Mouse (Mus musculus) spleen, postnatal 10 days (tissue): ENCODE results near the gene Nod1.
A peak's percentile ranks its signal among the peaks of the same experiment; 100 is the strongest.

Source experiments
- DNase-seq, 2 experiments: peaks; one replicate each; pipeline ENCODE4 v3.0.0; 2021 to 2022; ENCODE audit warnings: low spot score in 2 of 2

Nod1 gene

GRCm38 (mm10) chr6:54972111-54972928 is at the start of gene Nod1:
Nod1 (minus strand) TSS chr6:54972612.
- DNase-seq: peak; percentile 40 to 74

GRCm38 (mm10) chr6:55021806-55022205 is 49.4 kb upstream of the Nod1 start:
- DNase-seq: no peak

- DNase-seq: no peak
These were observed 46.0 kb upstream of the Nod1 start for GRCm38 (mm10) chr6:55018417-55018816.

GRCm38 (mm10) chr6:55016710-55017583 is 44.5 kb upstream of the Nod1 start:
- DNase-seq: peak in 1 of 2 experiments; percentile 52

DNA sequence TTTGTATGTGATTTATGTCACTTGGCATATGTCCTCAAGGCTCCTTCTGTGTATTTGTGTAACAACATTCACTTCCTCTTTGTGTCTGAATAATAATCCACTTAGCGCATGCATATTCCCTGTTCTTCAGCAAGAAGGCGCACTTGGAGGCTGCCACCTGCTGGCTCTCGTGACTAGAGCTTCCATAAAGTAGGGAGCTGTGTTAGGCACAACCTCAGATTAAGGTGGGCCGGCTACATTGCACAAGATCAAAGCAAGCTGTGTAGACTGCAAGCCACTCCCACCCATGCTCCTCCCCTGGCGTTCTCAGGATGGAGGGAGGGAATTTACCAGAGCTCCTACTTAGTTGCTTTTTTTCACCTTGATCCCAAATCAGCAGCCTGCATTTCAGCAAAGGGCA is 43.8 kb upstream of the Nod1 start:
- peak in 1 of 2 experiments; percentile 39 for DNase-seq

DNA sequence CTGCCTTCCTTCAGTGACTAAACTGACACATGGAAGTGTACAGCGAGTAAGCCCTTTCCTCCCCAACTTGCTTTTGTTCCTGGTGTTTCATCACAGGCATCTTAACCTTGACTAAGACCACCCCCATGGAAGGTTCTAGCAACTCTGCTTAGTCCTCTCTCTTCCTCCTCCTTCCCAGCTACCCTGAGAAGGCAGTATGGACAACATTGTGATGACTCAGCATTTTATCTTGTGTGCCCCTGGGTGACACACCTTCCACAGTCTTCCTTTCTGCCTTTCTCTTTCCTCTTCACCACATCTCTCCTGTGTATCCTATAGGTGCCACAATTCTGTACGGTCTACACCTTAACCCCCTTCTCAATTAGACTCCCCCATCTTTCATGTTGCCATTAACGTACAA is 41.8 kb upstream of the Nod1 start:
- DNase-seq: no peak

- DNase-seq: no peak
These were observed 40.1 kb upstream of the Nod1 start for GRCm38 (mm10) chr6:55012516-55012915.

GRCm38 (mm10) chr6:55010330-55011091 is 38.1 kb upstream of the Nod1 start:
- DNase-seq: no peak

DNA sequence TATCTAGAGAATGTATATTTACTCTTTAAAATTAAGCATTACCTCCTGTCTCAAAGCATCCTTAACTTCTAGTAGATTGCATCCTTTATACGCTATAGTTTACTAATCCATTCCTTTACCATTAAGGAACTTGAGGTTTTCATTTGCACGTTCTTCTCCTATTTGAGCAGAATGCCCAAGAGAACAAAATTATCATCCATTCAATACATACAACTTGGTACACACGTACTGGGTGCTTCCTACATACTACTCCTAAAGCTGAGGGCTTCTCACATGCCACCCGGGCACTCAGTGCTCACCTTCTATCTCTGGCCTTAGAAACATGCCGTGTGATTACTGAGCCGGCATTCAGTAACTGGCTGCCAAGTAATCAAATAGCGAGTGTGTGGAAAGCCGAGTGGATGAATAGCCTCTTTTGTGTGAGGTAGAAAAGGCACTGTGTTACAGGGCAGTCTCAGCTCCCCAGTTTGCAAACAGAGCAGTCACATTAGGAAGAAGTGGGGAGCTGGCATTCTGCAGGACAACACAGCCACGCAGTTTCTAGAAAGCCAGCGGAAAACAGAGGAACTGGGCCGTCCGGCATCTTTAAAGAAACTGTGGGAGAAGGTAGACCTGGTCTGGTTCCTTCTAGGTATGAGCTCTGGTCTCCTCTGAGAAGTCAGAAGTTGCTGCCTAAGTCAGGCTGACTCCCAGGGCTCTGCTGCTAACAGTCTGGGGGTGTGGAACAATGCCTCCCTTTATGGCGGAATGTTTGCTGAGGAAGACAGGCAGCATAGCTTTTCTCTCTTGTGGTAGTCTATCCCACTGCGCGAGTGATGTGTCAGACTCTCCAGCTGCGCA is 37.2 kb upstream of the Nod1 start:
- no peak for DNase-seq

- DNase-seq: no peak
These were observed 36.0 kb upstream of the Nod1 start for GRCm38 (mm10) chr6:55008401-55008800.

GRCm38 (mm10) chr6:55003559-55003958 is 31.1 kb upstream of the Nod1 start:
- no peak for DNase-seq

DNA sequence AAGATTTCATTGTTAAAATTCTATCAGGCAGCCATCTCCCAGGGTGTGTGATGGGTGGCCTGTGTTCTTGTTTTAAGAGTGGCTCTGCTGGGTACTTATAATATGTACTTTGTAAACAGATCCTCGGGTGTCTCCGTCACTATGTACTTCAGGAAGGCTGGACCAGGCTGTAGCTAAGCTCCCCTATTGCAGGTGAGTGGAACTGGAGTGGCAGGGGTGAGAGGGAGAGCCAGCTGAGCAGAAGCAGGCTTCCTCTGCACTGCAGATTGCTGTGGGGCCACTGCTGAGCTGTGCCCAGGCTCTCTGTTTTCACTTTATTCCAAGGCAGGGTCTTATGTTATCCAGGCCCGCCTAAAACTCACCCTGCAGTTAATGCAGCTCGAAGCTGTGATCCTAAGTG is 30.0 kb upstream of the Nod1 start:
- DNase-seq: no peak

DNA sequence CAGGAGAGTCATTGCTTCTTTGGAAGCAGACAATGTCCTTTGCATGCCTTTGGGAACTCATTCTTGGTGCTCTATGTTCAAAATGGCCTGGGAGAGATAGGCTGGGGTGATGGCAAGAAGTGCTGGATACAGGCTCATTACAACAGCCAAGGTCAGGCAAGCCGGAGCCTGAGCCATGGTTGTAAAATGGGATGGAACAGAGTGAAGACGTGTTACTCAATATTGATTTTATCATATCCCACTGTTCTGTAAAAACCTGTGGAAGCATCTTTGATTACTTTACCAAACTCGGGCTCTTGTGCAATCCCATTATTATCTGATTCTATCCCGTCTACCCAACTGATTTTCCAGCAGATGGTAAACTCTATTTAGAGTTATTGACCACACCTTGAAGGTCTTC is 28.9 kb upstream of the Nod1 start:
- no peak for DNase-seq

DNA sequence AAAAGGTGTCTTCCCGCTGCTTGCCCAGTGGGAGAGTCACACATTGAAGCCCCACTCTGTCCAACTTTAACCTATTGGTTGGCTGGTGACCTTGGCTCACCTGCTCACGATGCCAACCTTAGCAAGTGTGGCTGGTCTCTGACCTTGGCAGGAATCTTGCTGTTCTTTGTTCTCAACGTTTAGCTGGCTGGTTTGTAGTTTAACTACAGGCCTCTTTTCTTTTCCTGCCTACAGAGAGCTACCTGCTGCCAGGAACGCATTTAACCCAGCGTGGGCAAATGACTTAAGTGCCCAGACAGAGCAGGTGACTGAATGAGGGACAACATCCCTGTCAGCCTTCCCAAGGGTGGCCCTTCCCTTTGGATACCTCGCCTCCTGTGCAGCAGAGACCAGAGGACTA is 25.3 kb upstream of the Nod1 start:
- no peak for DNase-seq

- no peak for DNase-seq
These were observed 23.9 kb upstream of the Nod1 start for GRCm38 (mm10) chr6:54996361-54996760.

DNA sequence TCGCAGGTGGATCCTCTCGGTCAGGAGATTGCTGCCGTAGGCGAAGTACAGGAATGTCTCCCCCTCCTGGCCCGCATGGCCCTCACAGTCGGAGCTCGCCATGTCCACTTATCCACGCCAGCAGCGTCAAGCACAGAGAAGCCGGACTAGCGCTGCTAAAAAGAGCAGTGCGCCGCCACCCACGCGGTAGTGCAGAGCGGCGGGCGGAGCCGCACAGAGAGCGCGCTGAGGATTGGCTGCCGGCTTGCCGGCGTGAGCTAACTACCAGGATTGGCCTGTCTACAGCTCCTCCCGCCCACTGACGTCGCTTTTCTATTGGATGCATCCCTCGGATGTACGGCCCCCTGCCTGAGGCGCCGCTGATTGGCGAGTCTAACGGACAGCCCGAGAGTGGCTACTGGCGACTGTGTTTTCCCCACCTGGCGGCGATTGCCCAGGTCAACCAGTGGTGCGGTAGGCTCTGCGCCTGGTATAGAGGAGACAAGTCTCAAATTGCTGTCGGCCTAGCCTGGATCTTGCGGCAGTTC is 20.4 kb upstream of the Nod1 start, which contains the start of gene Ggct:
Gene Ggct (minus strand): TSS at position 217 of the 527 bp plus-strand sequence.
- DNase-seq: peak; percentile 77 to 94

DNA sequence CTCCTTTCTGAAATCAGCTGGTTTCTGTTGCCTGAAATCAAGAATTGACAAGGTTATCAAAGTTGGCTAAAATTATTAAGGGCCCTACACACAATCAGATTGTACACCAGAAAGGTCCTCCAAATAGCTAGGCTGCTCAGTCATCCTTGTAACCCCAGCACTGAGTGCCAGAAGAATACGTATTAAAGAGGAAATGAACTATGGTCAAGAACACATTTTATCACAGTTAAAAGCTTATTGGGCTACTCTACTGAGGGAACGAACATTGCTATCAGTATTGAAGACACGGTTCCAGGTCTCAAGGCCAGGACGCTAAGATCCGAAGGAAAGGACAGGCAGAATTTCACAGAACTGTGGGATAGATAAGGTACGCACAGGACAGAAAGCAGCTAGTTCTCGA is 19.7 kb upstream of the Nod1 start:
- no peak for DNase-seq

DNA sequence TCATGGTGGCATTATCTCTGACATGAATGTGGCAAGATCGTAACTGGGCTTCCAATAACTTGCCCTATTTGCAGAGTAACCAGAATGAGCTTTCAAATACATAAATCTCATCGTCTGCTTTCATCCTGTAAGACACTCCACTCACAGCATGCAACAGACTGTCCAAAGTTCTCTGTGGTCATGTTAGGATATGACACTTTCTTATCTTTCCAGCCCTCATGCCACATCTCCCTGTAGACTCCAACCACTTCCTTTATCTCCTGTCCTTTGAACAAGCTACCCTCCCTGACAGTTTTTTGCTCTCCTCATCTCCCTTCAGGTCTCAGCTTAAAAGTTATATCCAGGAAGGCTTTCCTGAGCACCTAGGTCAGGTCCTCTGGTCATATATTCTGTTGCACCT is 18.8 kb upstream of the Nod1 start:
- no peak for DNase-seq

GRCm38 (mm10) chr6:54988141-54988540 is 15.7 kb upstream of the Nod1 start:
- DNase-seq: no peak

- DNase-seq: no peak
These were observed 11.7 kb upstream of the Nod1 start for GRCm38 (mm10) chr6:54984096-54984495.

GRCm38 (mm10) chr6:54983526-54984050 is 11.2 kb upstream of the Nod1 start:
- DNase-seq: no peak
